Mouse (Mus musculus) macrophage (primary cell): ENCODE results near the gene Ccl6. TPM values are rescaled to one million over a fixed set of nuclear protein-coding genes. Genes with fewer than 3 reads are reported as not detected.
A peak's percentile ranks its signal among the peaks of the same experiment; 100 is the strongest.
"Not testable (repeated sequence)": the region's sequence is repeated elsewhere in the genome, so short reads cannot be mapped to it uniquely, and the experiment has no call there.

Source experiments
- H3K27ac ChIP-seq: fragments of 350-480 bp; formaldehyde crosslinking; 2 replicates; pipeline ENCODE4 v1.9.0; 2021
- H3K36me3 ChIP-seq: fragments of 350-480 bp; formaldehyde crosslinking; 2 replicates; pipeline ENCODE4 v1.9.0; 2021; ENCODE audit errors: inconsistent target
- H3K4me3 ChIP-seq: fragments of 350-480 bp; formaldehyde crosslinking; 2 replicates; pipeline ENCODE4 v1.9.0; 2021; ENCODE audit errors: inconsistent target
- H3K79me2 ChIP-seq: fragments of 350-480 bp; formaldehyde crosslinking; 2 replicates; pipeline ENCODE4 v1.9.0; 2021; ENCODE audit errors: inconsistent target
- WGBS: methylation state at CpG from one replicate; pipeline ENCODE4 v1.1.7; 2026; ENCODE audit warnings: inconsistent platforms; ENCODE audit not compliant: missing documents; 5-methylcytosine and 5-hydroxymethylcytosine counted together
- polyA plus RNA-seq: library from polyadenylated mRNA; stranded (reverse); fragments of 250-400 nt; gene quantifications from 3 replicates; pipeline ENCODE4 v1.2.4, GENCODE M21; 2018; ENCODE audit warnings: inconsistent platforms

Ccl6 gene
- polyA plus RNA-seq, 1 experiment from 2014 or later = 907 TPM

DNA sequence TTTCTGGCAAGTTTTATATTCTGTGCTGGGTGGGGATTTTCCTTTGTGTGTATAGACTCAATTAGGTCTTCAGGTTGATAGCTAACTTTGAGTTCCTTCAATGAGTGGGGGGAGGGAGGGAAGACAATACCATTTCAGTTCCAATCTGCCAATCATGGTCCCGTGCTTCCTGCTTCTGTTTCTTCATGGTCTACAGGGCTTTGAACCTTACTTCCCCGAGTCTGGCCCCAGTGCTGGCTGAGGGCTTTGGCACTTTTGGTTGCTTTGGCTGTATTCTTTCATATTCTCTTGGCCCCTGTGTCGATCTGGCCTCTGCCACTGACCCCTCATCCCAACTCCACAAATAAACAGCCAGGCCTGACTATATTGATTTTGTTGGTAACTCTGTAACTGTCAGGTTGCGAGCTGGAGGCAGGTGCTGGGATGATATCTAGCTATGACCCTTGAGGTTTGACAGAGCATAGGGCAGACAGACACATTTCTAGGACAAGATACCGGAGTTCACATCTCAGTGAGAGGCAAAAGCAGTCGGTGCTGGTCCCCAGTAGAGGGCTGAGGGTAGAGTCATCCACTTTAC, 30.5 kb downstream of the Ccl6 start:
- H3K27ac ChIP-seq = no peak overlapping the region
- 70% methylated on average over 6 of the region's 6 CpGs for WGBS
- no peaks in the 10 kb centered on the region for H3K79me2 ChIP-seq
- no peaks in the 10 kb centered on the region for H3K36me3 ChIP-seq
- no peak overlapping the region for H3K4me3 ChIP-seq

GRCm38 (mm10) chr11:83560405-83560804, 32.5 kb downstream of the Ccl6 start:
- Histone ChIP-seq H3K79me2 (no peaks in the 10 kb centered on the region), H3K4me3 (no peak overlapping the region), H3K36me3 (no peaks in the 10 kb centered on the region), H3K27ac (peak overlapping the region; percentile 21; the same call in 1 of the 2 replicates)
- 21% methylated on average over 6 of the region's 6 CpGs for WGBS

DNA sequence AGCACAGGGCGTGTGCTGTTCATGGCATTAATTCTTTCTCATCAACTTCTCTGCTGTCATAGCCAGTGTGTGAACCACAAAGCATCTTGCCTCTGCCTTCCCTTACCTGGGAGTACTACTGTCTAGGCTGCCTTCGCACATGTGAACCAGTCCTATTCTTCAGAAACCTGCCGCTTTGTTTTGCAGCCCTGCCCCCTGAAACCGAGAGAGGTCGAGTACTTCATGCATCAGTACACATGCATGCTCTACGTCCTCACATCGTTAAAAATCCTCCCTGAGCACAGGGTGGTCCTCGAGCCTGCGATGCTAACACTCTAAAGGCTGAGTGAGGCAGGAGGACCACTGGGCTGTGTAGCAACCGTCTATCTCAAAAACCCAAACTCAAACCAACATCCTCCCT, 35.8 kb downstream of the Ccl6 start:
- 88% methylated on average over 10 of the region's 10 CpGs for WGBS
- no peak overlapping the region for H3K27ac ChIP-seq
- no peaks in the 10 kb centered on the region for H3K36me3 ChIP-seq
- no peaks in the 10 kb centered on the region for H3K79me2 ChIP-seq
- no peak overlapping the region for H3K4me3 ChIP-seq

DNA sequence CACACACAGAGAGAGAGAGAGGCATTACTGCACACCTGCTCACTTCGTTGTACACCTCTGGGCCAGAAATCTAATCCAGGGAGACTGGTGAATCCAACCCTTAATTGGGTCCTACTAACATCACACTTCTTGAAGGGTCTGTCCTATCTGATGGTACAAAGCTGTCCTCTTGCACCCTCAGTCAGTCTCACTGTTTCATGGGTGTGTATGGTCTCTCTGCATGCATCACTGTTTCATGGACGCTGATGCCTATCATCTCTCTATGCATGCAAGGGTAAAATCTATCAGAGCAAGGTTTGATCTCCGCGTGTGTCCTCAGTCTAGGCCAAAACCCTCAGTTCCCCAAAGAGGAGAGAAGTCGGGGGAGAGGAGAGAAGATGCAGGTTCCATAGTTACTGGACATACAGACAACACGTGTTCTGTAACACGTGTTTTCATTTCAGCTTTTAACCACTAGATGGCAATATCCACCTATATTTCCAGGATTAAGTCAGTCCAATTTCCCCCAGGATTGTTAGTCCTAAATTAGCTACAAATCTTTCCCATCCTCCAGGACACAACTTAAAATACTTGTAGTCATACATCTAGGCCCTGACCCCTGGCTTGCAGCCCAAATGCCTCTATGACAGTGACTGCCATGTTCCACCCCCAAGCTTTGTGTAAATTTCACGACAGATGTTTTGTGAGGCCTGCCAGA, 36.7 kb downstream of the Ccl6 start:
- H3K4me3 ChIP-seq = no peak overlapping the region
- H3K36me3 ChIP-seq = no peaks in the 10 kb centered on the region
- H3K27ac ChIP-seq = no peak overlapping the region
- WGBS = 34% methylated on average over 8 of the region's 8 CpGs
- no peaks in the 10 kb centered on the region for H3K79me2 ChIP-seq

GRCm38 (mm10) chr11:83551668-83552067, 41.2 kb downstream of the Ccl6 start:
- Histone ChIP-seq H3K79me2 (no peaks in the 10 kb centered on the region), H3K27ac (no peak overlapping the region), H3K4me3 (no peak overlapping the region), H3K36me3 (no peaks in the 10 kb centered on the region)
- WGBS = 84% methylated on average over 5 of the region's 5 CpGs

- WGBS = 11% methylated on average over 1 of the region's 7 CpGs
- not testable (repeated sequence) for H3K36me3 ChIP-seq, H3K27ac ChIP-seq, H3K79me2 ChIP-seq, H3K4me3 ChIP-seq
These were observed 41.9 kb downstream of the Ccl6 start for GRCm38 (mm10) chr11:83551037-83551436.

GRCm38 (mm10) chr11:83550186-83550632, 42.7 kb downstream of the Ccl6 start:
- Histone ChIP-seq H3K36me3 (no peaks in the 10 kb centered on the region), H3K27ac (no peak overlapping the region), H3K4me3 (no peak overlapping the region), H3K79me2 (no peaks in the 10 kb centered on the region)
- 6% methylated on average over 5 of the region's 5 CpGs for WGBS

- H3K79me2 ChIP-seq = no peaks in the 10 kb centered on the region
- 9% methylated on average over 3 of the region's 3 CpGs for WGBS
- no peak overlapping the region for H3K4me3 ChIP-seq
- H3K27ac ChIP-seq = no peak overlapping the region
- H3K36me3 ChIP-seq = no peaks in the 10 kb centered on the region
These were observed 48.7 kb downstream of the Ccl6 start for GRCm38 (mm10) chr11:83544214-83544613.

- no peak overlapping the region for H3K4me3 ChIP-seq
- H3K79me2 ChIP-seq = no peaks in the 10 kb centered on the region
- H3K36me3 ChIP-seq = no peaks in the 10 kb centered on the region
- H3K27ac ChIP-seq = peak overlapping the region; percentile 51
- 82% methylated on average over 3 of the region's 3 CpGs for WGBS
These were observed 51.5 kb downstream of the Ccl6 start for GRCm38 (mm10) chr11:83541415-83541814.

DNA sequence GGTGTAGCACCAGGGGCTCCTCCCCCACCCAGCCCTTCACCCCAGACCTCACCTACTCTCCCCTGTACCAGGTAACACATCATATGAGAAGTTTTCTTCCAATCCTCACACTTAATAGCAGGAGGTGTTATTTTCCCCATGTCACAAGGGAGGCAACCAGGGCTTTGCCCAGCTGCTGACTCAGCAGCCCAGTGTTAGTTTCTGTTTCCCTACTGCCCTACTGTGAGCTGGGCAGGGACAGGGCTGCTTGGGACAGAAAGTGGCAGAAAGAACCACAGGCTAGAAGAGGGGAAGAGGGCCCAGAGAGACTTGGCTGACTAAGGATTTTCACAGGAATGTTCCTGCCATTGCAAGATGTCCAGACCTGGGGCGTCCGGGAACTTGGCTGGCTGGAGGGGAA, 52.0 kb downstream of the Ccl6 start:
- no peak overlapping the region for H3K4me3 ChIP-seq
- 23% methylated on average over 2 of the region's 2 CpGs for WGBS
- H3K27ac ChIP-seq = peak overlapping the region; percentile 51
- H3K36me3 ChIP-seq = no peaks in the 10 kb centered on the region
- no peaks in the 10 kb centered on the region for H3K79me2 ChIP-seq

- no peaks in the 10 kb centered on the region for H3K36me3 ChIP-seq
- no peaks in the 10 kb centered on the region for H3K79me2 ChIP-seq
- H3K4me3 ChIP-seq = no peak overlapping the region
- 86% methylated on average over 3 of the region's 3 CpGs for WGBS
- no peak overlapping the region for H3K27ac ChIP-seq
These were observed 54.1 kb downstream of the Ccl6 start for GRCm38 (mm10) chr11:83538705-83539314.

Other genes with a start within 250 kb of the Ccl6 start
- 0.09 TPM in 1 of 3 replicates, not detected in the others for gene Rasl10b, start 183.9 kb downstream of the Ccl6 start, polyA plus RNA-seq
- gene Gas2l2, start 163.6 kb downstream of the Ccl6 start, polyA plus RNA-seq = not detected in 3 replicates
- gene 1700020L24Rik, start 155.4 kb downstream of the Ccl6 start, polyA plus RNA-seq = 0.26 TPM in 1 of 3 replicates, not detected in the others
- 0.13 to 0.46 TPM (median 0.22 TPM) in 3 replicates for gene Mmp28, start 130.0 kb downstream of the Ccl6 start, polyA plus RNA-seq
- gene Taf15, start 120.0 kb downstream of the Ccl6 start, polyA plus RNA-seq = 57.5 to 132 TPM (median 64.8 TPM) in 3 replicates
- gene Heatr9, start 70.9 kb downstream of the Ccl6 start, polyA plus RNA-seq = 0.34 TPM in 1 of 3 replicates, not detected in the others
- 67.6 to 220 TPM (median 169 TPM) in 3 replicates for gene Ccl5, start 62.6 kb downstream of the Ccl6 start, polyA plus RNA-seq
- 289 to 625 TPM (median 620 TPM) in 3 replicates for gene Ccl9, start 14.5 kb downstream of the Ccl6 start, polyA plus RNA-seq
- not detected in 3 replicates for gene Rpl9-ps1, start 52.5 kb upstream of the Ccl6 start, polyA plus RNA-seq
- 203 to 397 TPM (median 307 TPM) in 3 replicates for gene Ccl3, start 56.3 kb upstream of the Ccl6 start, polyA plus RNA-seq
- gene Ccl4, start 69.5 kb upstream of the Ccl6 start, polyA plus RNA-seq = 101 to 412 TPM (median 201 TPM) in 3 replicates
- 635 to 1,651 TPM (median 1,108 TPM) in 3 replicates for gene Wfdc17, start 110.9 kb upstream of the Ccl6 start, polyA plus RNA-seq
- 1.5 to 1.6 TPM in 2 of 3 replicates, not detected in the other for gene Wfdc18, start 115.9 kb upstream of the Ccl6 start, polyA plus RNA-seq
- gene Wfdc21, start 153.9 kb upstream of the Ccl6 start, polyA plus RNA-seq = 1.2 to 2.7 TPM in 2 of 3 replicates, not detected in the other
- gene Heatr6, start 160.6 kb upstream of the Ccl6 start, polyA plus RNA-seq = 7.6 to 11.1 TPM (median 8.3 TPM) in 3 replicates